Mouse (Mus musculus) forelimb bud, embryonic 11.5 days (tissue): Measurements from ENCODE around the gene Spon1.

Experiments
- DNase-seq: peaks from one replicate; pipeline ENCODE4 v3.0.0-alpha.2; 2012; ENCODE audit warnings: low read depth, low spot score

Spon1 gene

GRCm38 (mm10) chr7:113778546-113778945 is 12.7 kb downstream of the Spon1 start:
- no peak for DNase-seq

- no peak for DNase-seq
Measured at GRCm38 (mm10) chr7:113780286-113780685, 14.5 kb downstream of the Spon1 start.

- DNase-seq, result no peak
Measured at GRCm38 (mm10) chr7:113791991-113792390, 26.2 kb downstream of the Spon1 start.

GRCm38 (mm10) chr7:113792871-113793270 is 27.1 kb downstream of the Spon1 start:
- no peak for DNase-seq

GRCm38 (mm10) chr7:113795209-113795608 is 29.4 kb downstream of the Spon1 start:
- DNase-seq, result no peak

- DNase-seq, result no peak
Measured at GRCm38 (mm10) chr7:113797134-113797533, 31.3 kb downstream of the Spon1 start.

- no peak for DNase-seq
Measured at GRCm38 (mm10) chr7:113798605-113799255, 32.9 kb downstream of the Spon1 start.

- DNase-seq, result no peak
Measured at GRCm38 (mm10) chr7:113809781-113810180, 44.0 kb downstream of the Spon1 start.

GRCm38 (mm10) chr7:113811376-113812158 is 45.8 kb downstream of the Spon1 start:
- DNase-seq, result no peak

GRCm38 (mm10) chr7:113814101-113814779 is 48.4 kb downstream of the Spon1 start:
- DNase-seq, result no peak

- no peak for DNase-seq
Measured at GRCm38 (mm10) chr7:113815726-113816125, 49.9 kb downstream of the Spon1 start.

GRCm38 (mm10) chr7:113816827-113817334 is 51.1 kb downstream of the Spon1 start:
- DNase-seq, result no peak

GRCm38 (mm10) chr7:113818116-113818515 is 52.3 kb downstream of the Spon1 start:
- no peak for DNase-seq

GRCm38 (mm10) chr7:113820213-113820612 is 54.4 kb downstream of the Spon1 start:
- no peak for DNase-seq

- DNase-seq, result no peak
Measured at GRCm38 (mm10) chr7:113823026-113823425, 57.2 kb downstream of the Spon1 start.

- DNase-seq, result no peak
Measured at GRCm38 (mm10) chr7:113824651-113825050, 58.9 kb downstream of the Spon1 start.

GRCm38 (mm10) chr7:113825498-113826205 is 59.9 kb downstream of the Spon1 start:
- DNase-seq, result no peak

- DNase-seq, result no peak
Measured at GRCm38 (mm10) chr7:113826510-113826909, 60.7 kb downstream of the Spon1 start.

- DNase-seq, result no peak
Measured at GRCm38 (mm10) chr7:113828122-113828571, 62.3 kb downstream of the Spon1 start.

- DNase-seq, result no peak
Measured at GRCm38 (mm10) chr7:113828576-113828975, 62.8 kb downstream of the Spon1 start.

- no peak for DNase-seq
Measured at GRCm38 (mm10) chr7:113837151-113837550, 71.4 kb downstream of the Spon1 start.

GRCm38 (mm10) chr7:113839431-113839830 is 73.6 kb downstream of the Spon1 start:
- no peak for DNase-seq
